8 mouse cellular contexts compared by ENCODE assay signal in genomic region chr10:69535123-69535930, GRCm38 (mm10).
DNase-seq lines count a peak whose midpoint lies in the region; ATAC-seq lines count a peak whose summit lies in the region.

No protein-coding gene starts in this region.

- peaks cover 33% of the 10 kb centered on the region for H3K4me1 ChIP-seq in forebrain, embryonic 15.5 days
- H3K4me1 ChIP-seq in hindbrain, embryonic 10.5 days (replicated peaks), result peaks cover 54% of the 10 kb centered on the region
- peaks cover 30% of the 10 kb centered on the region for H3K4me1 ChIP-seq in midbrain, embryonic 16.5 days (ENCODE audit: control insufficient read depth, insufficient read depth, low read length)

- peak; percentile 16 for DNase-seq in ovary, postnatal 36 days (ENCODE audit: low spot score)
- DNase-seq in ovary, postnatal 14 days (ENCODE audit: low spot score), result no peak
- peak; percentile 53 for DNase-seq in hindbrain, embryonic 10.5 days (ENCODE audit: low spot score)
- peak; percentile 47 to 58 for DNase-seq in layer of hippocampus, postnatal 10 days (ENCODE audit: low spot score in 2 of 2)
- no peak for DNase-seq in thymus, postnatal 25 days

- peak overlapping the region; percentile 66 for H3K4me3 ChIP-seq in forebrain, embryonic 15.5 days
- H3K4me3 ChIP-seq in hindbrain, embryonic 10.5 days, result peak overlapping the region; percentile 52
- peak overlapping the region; percentile 59 for H3K4me3 ChIP-seq in midbrain, embryonic 16.5 days (ENCODE audit: low read depth, low read length)

- H3K36me3 ChIP-seq in forebrain, embryonic 15.5 days, result no peaks in the 10 kb centered on the region
- no peaks in the 10 kb centered on the region for H3K36me3 ChIP-seq in hindbrain, embryonic 10.5 days
- H3K36me3 ChIP-seq in midbrain, embryonic 16.5 days (ENCODE audit: control insufficient read depth, insufficient read depth, low read length), result peaks cover under 1% of the 10 kb centered on the region; the same call in 1 of the 2 replicates

- H3K27me3 ChIP-seq in forebrain, embryonic 15.5 days, result no peaks in the 10 kb centered on the region
- H3K27me3 ChIP-seq in hindbrain, embryonic 10.5 days (ENCODE audit: insufficient read depth, poor library complexity, severe bottlenecking), result no peaks in the 10 kb centered on the region
- no peaks in the 10 kb centered on the region for H3K27me3 ChIP-seq in midbrain, embryonic 16.5 days (ENCODE audit: control insufficient read depth, insufficient read depth, low read depth, low read length)

- peak; percentile 47 for ATAC-seq in forebrain, embryonic 15.5 days (replicated peaks)
- peak; percentile 61 for ATAC-seq in midbrain, embryonic 16.5 days
- ATAC-seq in granulocyte monocyte progenitor cell, adult 5-6 weeks (replicated peaks; ENCODE audit: poor library complexity, severe bottlenecking), result no peak

- peak overlapping the region; percentile 51 for H3K4me2 ChIP-seq in forebrain, embryonic 15.5 days (replicated peaks)
- peak overlapping the region; percentile 83 for H3K4me2 ChIP-seq in midbrain, embryonic 16.5 days (ENCODE audit: low read length)

- no peaks in the 10 kb centered on the region for H3K9me3 ChIP-seq in forebrain, embryonic 15.5 days
- no peaks in the 10 kb centered on the region for H3K9me3 ChIP-seq in hindbrain, embryonic 10.5 days
- H3K9me3 ChIP-seq in midbrain, embryonic 16.5 days (replicated peaks; ENCODE audit: control insufficient read depth, low read length, poor library complexity, severe bottlenecking), result no peaks in the 10 kb centered on the region

- 32% methylated on average over 15 of the region's 15 CpGs for WGBS in forebrain, embryonic 15.5 days
- 50% methylated on average over 15 of the region's 15 CpGs for WGBS in hindbrain, embryonic 10.5 days
- 18% methylated on average over 15 of the region's 15 CpGs for WGBS in midbrain, embryonic 16.5 days

- H3K9ac ChIP-seq in forebrain, embryonic 15.5 days (replicated peaks), result peak overlapping the region; percentile 77
- peak overlapping the region; percentile 77 for H3K9ac ChIP-seq in midbrain, embryonic 16.5 days (ENCODE audit: low read depth, low read length)

- H3K27ac ChIP-seq in forebrain, embryonic 15.5 days (replicated peaks), result peak overlapping the region; percentile 92
- peak overlapping the region; percentile 87 for H3K27ac ChIP-seq in hindbrain, embryonic 10.5 days
- H3K27ac ChIP-seq in midbrain, embryonic 16.5 days (ENCODE audit: low read length), result peak overlapping the region; percentile 95

Comparison
In these comparisons a context has a peak if more than half of its experiments do, and no peak if none do; other contexts are left out.
1. DNase-seq: peak in ovary, postnatal 36 days (single experiment), hindbrain, embryonic 10.5 days (single experiment) and layer of hippocampus, postnatal 10 days (2 of 2); none in ovary, postnatal 14 days (single experiment) and thymus, postnatal 25 days (single experiment).
2. Peak in every context shown above with its lines, with median percentiles within 50 percentile points of each other: H3K27ac ChIP-seq and H3K4me3 ChIP-seq.